Comparison of ENCODE assay signal across 12 mouse cellular contexts in genomic region chr14:60653977-60654376, GRCm38 (mm10). TPM values are rescaled to one million over a fixed set of nuclear protein-coding genes. Genes with fewer than 3 reads are reported as not detected.
A peak's percentile ranks its signal among the peaks of the same experiment; 100 is the strongest.
DNase-seq lines count a peak whose midpoint lies in the region; ATAC-seq lines count a peak whose summit lies in the region.
"Had no signal": no experiment of that assay in that cellular context is flagged by ENCODE, and none has a peak within 500 bp of the region (broad histone marks: within the 10 kb centered on the region; RNA-seq: fewer than 3 reads in every experiment).

No protein-coding gene starts in this region.

- no peaks in the 10 kb centered on the region for H3K36me3 ChIP-seq in embryonic facial prominence, embryonic 11.5 days (replicated peaks; ENCODE audit: control insufficient read depth, insufficient read depth, low read depth, low read length)
- H3K36me3 ChIP-seq in embryonic facial prominence, embryonic 10.5 days (replicated peaks) = peaks cover 5% of the 10 kb centered on the region
- H3K36me3 ChIP-seq in lung, embryonic 15.5 days = no peaks in the 10 kb centered on the region
- H3K36me3 ChIP-seq: heart, embryonic 15.5 days had no signal

- H3K27ac ChIP-seq in embryonic facial prominence, embryonic 11.5 days (replicated peaks; ENCODE audit: low read depth, low read length) = no peak overlapping the region
- no peak overlapping the region for H3K27ac ChIP-seq in embryonic facial prominence, embryonic 10.5 days (replicated peaks)
- H3K27ac ChIP-seq in lung, embryonic 15.5 days = no peak overlapping the region
- H3K27ac ChIP-seq: forebrain, embryonic 13.5 days; heart, embryonic 15.5 days had no signal

- H3K9ac ChIP-seq in embryonic facial prominence, embryonic 11.5 days (replicated peaks; ENCODE audit: low read length) = no peak overlapping the region
- H3K9ac ChIP-seq in lung, embryonic 15.5 days = no peak overlapping the region
- H3K9ac ChIP-seq: forebrain, embryonic 13.5 days; heart, embryonic 15.5 days had no signal

- H3K4me1 ChIP-seq in embryonic facial prominence, embryonic 11.5 days (ENCODE audit: control insufficient read depth, insufficient read depth, low read length) = no peaks in the 10 kb centered on the region
- H3K4me1 ChIP-seq in embryonic facial prominence, embryonic 10.5 days = peaks cover 9% of the 10 kb centered on the region
- peaks cover 14% of the 10 kb centered on the region for H3K4me1 ChIP-seq in lung, embryonic 15.5 days

- DNase-seq in embryonic facial prominence, embryonic 11.5 days (ENCODE audit: low spot score) = no peak
- DNase-seq in embryonic facial prominence, embryonic 10.5 days (ENCODE audit: low spot score) = no peak
- DNase-seq in lung, postnatal 25 days (ENCODE audit: low spot score) = no peak
- DNase-seq in liver = peak; percentile 88
- peak; percentile 62 to 83 for DNase-seq in spleen, postnatal 36 days (ENCODE audit: low spot score in 2 of 2)
- no peak for DNase-seq in layer of hippocampus, adult 9-11 months
- DNase-seq in cerebellum, postnatal 25 days = no peak
- DNase-seq: lung, postnatal 14 days; right cerebral cortex, postnatal 25 days had no signal

- ATAC-seq in embryonic facial prominence, embryonic 11.5 days (replicated peaks; ENCODE audit: insufficient number of reproducible peaks, low FRiP score, low TSS enrichment, low read depth) = 0 out of 2 replicates have a peak, but pooled peaks have one; percentile 39
- ATAC-seq in lung, embryonic 15.5 days (ENCODE audit: borderline replicate concordance, extremely low read depth, low FRiP score, low TSS enrichment) = peak; percentile 65; the same call in 1 of the 2 replicates
- ATAC-seq: forebrain, embryonic 13.5 days had no signal

- no peaks in the 10 kb centered on the region for H3K27me3 ChIP-seq in embryonic facial prominence, embryonic 11.5 days (ENCODE audit: control insufficient read depth, insufficient read depth, low read length)
- no peaks in the 10 kb centered on the region for H3K27me3 ChIP-seq in embryonic facial prominence, embryonic 10.5 days (replicated peaks; ENCODE audit: low read depth, poor library complexity, severe bottlenecking)
- no peaks in the 10 kb centered on the region for H3K27me3 ChIP-seq in lung, embryonic 15.5 days
- H3K27me3 ChIP-seq: forebrain, embryonic 13.5 days; heart, embryonic 15.5 days had no signal

- 79% methylated on average over 5 of the region's 5 CpGs for WGBS in embryonic facial prominence, embryonic 11.5 days
- WGBS in embryonic facial prominence, embryonic 10.5 days = 87% methylated on average over 5 of the region's 5 CpGs
- 62% methylated on average over 5 of the region's 5 CpGs for WGBS in lung, embryonic 15.5 days

- no peak overlapping the region for H3K4me2 ChIP-seq in embryonic facial prominence, embryonic 11.5 days (ENCODE audit: low read depth, low read length)
- H3K4me2 ChIP-seq in lung, embryonic 15.5 days = no peak overlapping the region
- H3K4me2 ChIP-seq: forebrain, embryonic 13.5 days; heart, embryonic 15.5 days had no signal

- H3K4me3 ChIP-seq in embryonic facial prominence, embryonic 11.5 days (ENCODE audit: low read depth, low read length) = no peak overlapping the region
- H3K4me3 ChIP-seq in embryonic facial prominence, embryonic 10.5 days = no peak overlapping the region
- no peak overlapping the region for H3K4me3 ChIP-seq in lung, embryonic 15.5 days
- H3K4me3 ChIP-seq: forebrain, embryonic 13.5 days; heart, embryonic 15.5 days had no signal

- no peaks in the 10 kb centered on the region for H3K9me3 ChIP-seq in embryonic facial prominence, embryonic 11.5 days (replicated peaks; ENCODE audit: control insufficient read depth, low read length)
- H3K9me3 ChIP-seq in embryonic facial prominence, embryonic 10.5 days = no peaks in the 10 kb centered on the region
- H3K9me3 ChIP-seq in lung, embryonic 15.5 days = no peaks in the 10 kb centered on the region
- H3K9me3 ChIP-seq: forebrain, embryonic 13.5 days; heart, embryonic 15.5 days had no signal

RNA-seq across cellular contexts. Expression of gene Spata13, which starts 20.2 kb away (rescaled TPM):
- 20.7 and 25.9 TPM in 2 replicates for polyA plus RNA-seq in embryonic facial prominence, embryonic 11.5 days (2014; fragmentation: Nextera tagmentation; extraction: Ambion mirVana)
- 28.2 and 39.6 TPM in 2 replicates for polyA plus RNA-seq in embryonic facial prominence, embryonic 10.5 days (2016; fragmentation: Nextera tagmentation; extraction: Ambion mirVana)
- 16.1 and 18.1 TPM in 2 replicates for polyA plus RNA-seq in lung, embryonic 15.5 days (2015; fragmentation: Nextera tagmentation; extraction: Ambion mirVana)

Comparison
In these comparisons a context has a peak if more than half of its experiments do, and no peak if none do; other contexts are left out.
1. DNase-seq: peak in liver (single experiment) and spleen, postnatal 36 days (2 of 2); none in embryonic facial prominence, embryonic 11.5 days (single experiment), embryonic facial prominence, embryonic 10.5 days (single experiment), lung, postnatal 25 days (single experiment), layer of hippocampus, adult 9-11 months (single experiment) and cerebellum, postnatal 25 days (0 of 2).